In the genomic region with DNA sequence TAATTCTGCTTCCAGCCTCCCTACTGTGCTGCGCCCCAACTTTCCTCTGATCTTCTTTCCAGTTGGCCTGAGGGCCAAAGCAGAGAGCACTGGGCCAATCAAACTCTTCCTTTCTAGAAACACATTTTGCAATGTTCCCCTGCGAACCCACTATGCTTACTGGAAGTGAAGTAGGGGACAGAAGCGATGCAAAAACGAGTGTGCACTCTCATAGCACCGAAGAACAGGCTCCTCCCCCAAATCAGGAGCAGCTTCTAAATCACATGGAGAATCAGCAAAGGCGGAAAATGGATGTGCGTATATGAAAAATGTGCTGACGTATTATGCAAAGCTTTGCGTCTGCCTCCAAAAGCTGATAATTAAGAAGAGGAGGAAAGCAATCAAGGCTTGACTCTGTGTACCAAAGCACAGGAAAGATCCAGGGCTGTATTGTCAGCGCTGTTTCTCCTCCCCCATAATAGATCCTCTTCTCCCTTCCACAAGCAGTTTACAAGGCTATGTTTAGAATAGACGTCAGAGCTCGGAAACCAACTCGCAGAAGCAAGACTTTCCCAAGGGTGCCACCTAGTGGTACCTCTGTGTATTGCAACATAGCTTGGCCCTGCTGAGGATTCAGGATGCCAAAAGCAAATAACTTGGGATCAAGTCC, we compare ENCODE assay signal across 8 mouse cellular contexts. TPM values are rescaled to one million over a fixed set of nuclear protein-coding genes. Genes with fewer than 3 reads are reported as not detected.
DNase-seq lines count a peak whose midpoint lies in the region; ATAC-seq and TF ChIP-seq lines count a peak whose summit lies in the region.

No protein-coding gene starts in this region.

- ATAC-seq in hindbrain, embryonic 12.5 days (ENCODE audit: low FRiP score), result 0 out of 2 replicates have a peak, but pooled peaks have one; percentile 58
- ATAC-seq in lung, postnatal 0 days, result peak; percentile 74

- H3K4me2 ChIP-seq in hindbrain, embryonic 12.5 days (replicated peaks), result peak overlapping the region; percentile 42
- H3K4me2 ChIP-seq in lung, postnatal 0 days (replicated peaks; ENCODE audit: low read depth, low read length), result peak overlapping the region; percentile 44

- 0 out of 2 replicates have a peak, but pooled peaks cover 3% of the 10 kb centered on the region for H3K27me3 ChIP-seq in hindbrain, embryonic 12.5 days
- no peaks in the 10 kb centered on the region for H3K27me3 ChIP-seq in lung, postnatal 0 days (replicated peaks; ENCODE audit: insufficient read depth, low read length)

- no peak overlapping the region for H3K27ac ChIP-seq in hindbrain, embryonic 12.5 days
- no peak overlapping the region; the same call in 1 of the 2 replicates for H3K27ac ChIP-seq in lung, postnatal 0 days (ENCODE audit: low read length)

- no peaks in the 10 kb centered on the region for H3K4me1 ChIP-seq in hindbrain, embryonic 12.5 days
- no peaks in the 10 kb centered on the region for H3K4me1 ChIP-seq in lung, postnatal 0 days (ENCODE audit: insufficient read depth, low read depth, low read length)

- H3K9ac ChIP-seq in hindbrain, embryonic 12.5 days, result no peak overlapping the region
- no peak overlapping the region for H3K9ac ChIP-seq in lung, postnatal 0 days (replicated peaks; ENCODE audit: low read depth)

- H3K4me3 ChIP-seq in hindbrain, embryonic 12.5 days, result peak overlapping the region; percentile 10; the same call in 1 of the 2 replicates
- H3K4me3 ChIP-seq in lung, postnatal 0 days (ENCODE audit: low read depth, low read length), result peak overlapping the region; percentile 24; the same call in 1 of the 2 replicates

- peak; percentile 73 for DNase-seq in Muller cell, postnatal 12 days (ENCODE audit: inconsistent ontology term)
- DNase-seq in cerebellum, postnatal 10 days, result peak; percentile 87 to 89
- DNase-seq in frontal cortex, postnatal 10 days (ENCODE audit: low spot score in 2 of 2), result peak; percentile 55 to 81
- peak; percentile 85 to 89 for DNase-seq in layer of hippocampus, postnatal 10 days (ENCODE audit: low spot score in 2 of 2)
- peak; percentile 84 for DNase-seq in lung, postnatal 0 days (ENCODE audit: low spot score)
- DNase-seq in ovary, postnatal 14 days (ENCODE audit: low spot score), result peak; percentile 78
- peak; percentile 27 to 60 for DNase-seq in thymus, postnatal 10 days (ENCODE audit: low spot score in 2 of 2)

- TF ChIP-seq CTCF in lung, postnatal 0 days (IDR thresholded peaks at IDR 0.05), result peak; percentile 91

- no peaks in the 10 kb centered on the region for H3K36me3 ChIP-seq in hindbrain, embryonic 12.5 days
- H3K36me3 ChIP-seq in lung, postnatal 0 days (ENCODE audit: insufficient read depth, low read length), result no peaks in the 10 kb centered on the region

- no peak for TF ChIP-seq EP300 in lung, postnatal 0 days (IDR thresholded peaks at IDR 0.05)

- WGBS in hindbrain, embryonic 12.5 days, result 44% methylated on average over 13 of the region's 13 CpGs
- WGBS in lung, postnatal 0 days, result 29% methylated on average over 13 of the region's 13 CpGs

- H3K9me3 ChIP-seq in hindbrain, embryonic 12.5 days (replicated peaks), result no peaks in the 10 kb centered on the region
- H3K9me3 ChIP-seq in lung, postnatal 0 days (ENCODE audit: low read length), result no peaks in the 10 kb centered on the region

RNA-seq across cellular contexts. Expression of gene Pdk3, which starts 57.5 kb away (rescaled TPM):
- polyA plus RNA-seq in hindbrain, embryonic 12.5 days (2016; fragmentation: Nextera tagmentation; extraction: Ambion mirVana), result 48.9 and 50.5 TPM in 2 replicates
- 10 to 100 TPM; 30.9 to 31.9 TPM for total RNA-seq in layer of hippocampus, postnatal 10 days (2021)
- 29.8 and 30.1 TPM in 2 replicates for polyA plus RNA-seq in lung, postnatal 0 days (2015; fragmentation: Nextera tagmentation; extraction: Ambion mirVana)
